Mouse (Mus musculus) cerebellum, adult 2 months (tissue): ENCODE results near the gene Fgf12.

ENCODE experiments used
- CTCF ChIP-seq: fragments of 200-500 bp; IDR thresholded peaks from 2 replicates; pipeline ENCODE4 v1.5.1; 2011; ENCODE audit warnings: low read depth, mild to moderate bottlenecking, control low read depth, low read length, moderate library complexity, borderline replicate concordance; ENCODE audit not compliant: insufficient read depth
- POLR2A ChIP-seq: fragments of 200-500 bp; IDR thresholded peaks from 2 replicates; pipeline ENCODE4 v1.6.1; 2011; ENCODE audit warnings: low read length, control low read depth, borderline replicate concordance; ENCODE audit not compliant: insufficient read depth

DNA sequence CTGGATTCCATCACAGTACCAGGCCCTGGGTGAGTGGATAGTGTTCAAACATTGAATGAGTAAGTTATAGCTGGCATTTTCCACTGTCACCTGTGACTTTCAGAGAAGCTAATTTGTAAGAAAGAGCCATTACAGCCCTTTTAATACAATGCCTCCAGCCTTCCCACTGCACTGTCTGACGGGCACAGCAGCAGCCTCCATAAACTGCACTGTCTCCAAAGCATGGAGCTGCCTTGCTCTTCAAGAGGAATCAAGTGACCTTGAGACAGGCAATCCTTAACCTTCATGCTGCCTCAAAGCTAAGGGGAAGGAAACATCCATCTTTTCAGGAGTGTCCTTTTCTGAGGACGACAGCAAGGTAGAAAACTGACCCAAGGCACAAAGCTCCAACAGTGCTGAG, 345.0 kb downstream of the Fgf12 start:
- TF ChIP-seq POLR2A (no peak), CTCF (no peak)
